Mouse (Mus musculus) retina, postnatal 7 days (tissue): ENCODE results near the gene Fem1b.

Experiments
- DNase-seq: peaks from one replicate; pipeline ENCODE4 v3.0.0-alpha.2; 2012; ENCODE audit warnings: low read depth, low spot score

Gene Fem1b

GRCm38 (mm10) chr9:62781965-62782364 is 29.8 kb downstream of the Fem1b start:
- no peak for DNase-seq

GRCm38 (mm10) chr9:62778721-62779120 is 33.0 kb downstream of the Fem1b start:
- no peak for DNase-seq

- peak; percentile 56 for DNase-seq
Observed at GRCm38 (mm10) chr9:62777461-62777860, 34.3 kb downstream of the Fem1b start.

- DNase-seq: no peak
Observed at GRCm38 (mm10) chr9:62775464-62775863, 36.3 kb downstream of the Fem1b start.

- no peak for DNase-seq
Observed at GRCm38 (mm10) chr9:62772746-62773145, 39.0 kb downstream of the Fem1b start.

GRCm38 (mm10) chr9:62768361-62768760 is 43.4 kb downstream of the Fem1b start:
- no peak for DNase-seq

- DNase-seq: no peak
Observed at GRCm38 (mm10) chr9:62767464-62767863, 44.3 kb downstream of the Fem1b start.

GRCm38 (mm10) chr9:62765346-62765745 is 46.4 kb downstream of the Fem1b start:
- no peak for DNase-seq

- no peak for DNase-seq
Observed at GRCm38 (mm10) chr9:62763478-62763877, 48.3 kb downstream of the Fem1b start.

- DNase-seq: no peak
Observed at GRCm38 (mm10) chr9:62759601-62760000, 52.1 kb downstream of the Fem1b start.

GRCm38 (mm10) chr9:62758288-62758687 is 53.4 kb downstream of the Fem1b start:
- DNase-seq: no peak

- no peak for DNase-seq
Observed at GRCm38 (mm10) chr9:62750381-62750780, 61.4 kb downstream of the Fem1b start.

- DNase-seq: no peak
Observed at GRCm38 (mm10) chr9:62749666-62750065, 62.1 kb downstream of the Fem1b start.

- DNase-seq: no peak
Observed at GRCm38 (mm10) chr9:62746646-62747045, 65.1 kb downstream of the Fem1b start.

- peak; percentile 51 for DNase-seq
Observed at GRCm38 (mm10) chr9:62744558-62745275, 67.0 kb downstream of the Fem1b start.
